Mouse (Mus musculus): ENCODE results near the gene Gm29094. TPM values are rescaled to one million over a fixed set of nuclear protein-coding genes. Genes with fewer than 3 reads are reported as not detected.

The Gm29094 gene
- 0.95 TPM for polyA plus RNA-seq (2014; fragmentation: Illumina TruSeq; extraction: RNeasy Lipid Tissue Mini Kit (QIAGEN cat#74804); ENCODE audit: low read depth, low replicate concordance)

GRCm38 (mm10) chr9:89198969-89199416 is at the start of gene Gm29094, which contains the start of gene Bcl2a1b:
Gm29094 (plus strand) TSS chr9:89199379.
Bcl2a1b (plus strand) TSS chr9:89199209.

DNA sequence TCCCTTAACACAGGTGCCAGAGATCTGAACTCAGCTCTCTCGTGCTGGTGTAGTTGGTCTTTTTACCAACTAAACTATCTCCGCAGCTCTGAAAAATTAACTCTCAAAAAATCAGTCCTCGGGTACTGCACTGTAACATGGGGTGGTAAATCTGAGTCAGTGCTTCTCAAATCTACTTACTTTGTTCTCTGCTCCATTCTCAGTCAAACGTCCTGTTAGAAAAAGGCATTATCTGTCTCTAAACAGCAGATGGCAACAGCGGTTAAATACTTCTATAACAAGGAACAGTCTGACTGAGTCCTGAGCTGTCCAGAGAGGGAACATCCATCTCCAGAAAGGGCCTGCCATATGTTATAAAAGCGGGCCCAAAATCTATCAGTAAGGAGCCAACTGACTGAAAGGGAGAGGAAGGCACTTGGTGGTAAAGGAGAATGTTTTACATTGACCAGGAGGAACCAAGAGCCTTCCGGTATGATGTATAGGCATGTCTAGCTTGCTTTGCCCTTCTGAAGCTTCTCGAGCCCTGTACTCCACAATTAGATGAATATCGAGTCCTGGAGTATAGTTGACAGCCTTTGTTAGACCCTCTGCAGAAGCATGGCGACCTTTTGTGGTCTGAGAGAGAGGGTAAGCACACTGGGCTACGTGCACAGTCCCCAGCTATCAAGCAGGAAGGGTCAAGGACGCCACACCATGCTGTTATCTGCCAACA is 11.3 kb downstream of the Gm29094 start, which contains the start of gene Mthfs:
Gene Mthfs (plus strand): TSS at position 324 of the 712 bp plus-strand sequence.

Other genes with a start within 250 kb of the Gm29094 start
- gene Bcl2a1a, start 242.5 kb upstream of the Gm29094 start, polyA plus RNA-seq (2014; fragmentation: Illumina TruSeq; extraction: RNeasy Lipid Tissue Mini Kit (QIAGEN cat#74804); ENCODE audit: low read depth, low replicate concordance): 5.3 TPM
- not detected for gene Trim43b, start 106.5 kb upstream of the Gm29094 start, polyA plus RNA-seq (2014; fragmentation: Illumina TruSeq; extraction: RNeasy Lipid Tissue Mini Kit (QIAGEN cat#74804); ENCODE audit: low read depth, low replicate concordance)
- gene Bcl2a1b, start 170 bp upstream of the Gm29094 start, polyA plus RNA-seq (2014; fragmentation: Illumina TruSeq; extraction: RNeasy Lipid Tissue Mini Kit (QIAGEN cat#74804); ENCODE audit: low read depth, low replicate concordance): 21.6 TPM
- 29.3 TPM for gene Mthfs, start 11.3 kb downstream of the Gm29094 start, polyA plus RNA-seq (2014; fragmentation: Illumina TruSeq; extraction: RNeasy Lipid Tissue Mini Kit (QIAGEN cat#74804); ENCODE audit: low read depth, low replicate concordance)